Mouse (Mus musculus) heart, embryonic 15.5 days (tissue): ENCODE data around the gene Slmap. TPM values are rescaled to one million over a fixed set of nuclear protein-coding genes. Genes with fewer than 3 reads are reported as not detected.
"Not testable (repeated sequence)": the region's sequence is repeated elsewhere in the genome, so short reads cannot be mapped to it uniquely, and the experiment has no call there.

Experiments
- ATAC-seq: fragments of 200-750 bp; cut with Nextera tagmentation; replicated peaks from 2 replicates; pipeline ENCODE4 v1.8.0; 2017; ENCODE audit warnings: low read depth, moderate TSS enrichment; ENCODE audit not compliant: insufficient number of reproducible peaks, insufficient read depth, low FRiP score
- H3K27ac ChIP-seq: fragments of 300-500 bp; sonication (generic); 2 replicates; pipeline ENCODE4 v1.5.1; 2015; ENCODE audit warnings: mild to moderate bottlenecking, inconsistent platforms
- H3K27me3 ChIP-seq: fragments of 300-500 bp; sonication (generic); 2 replicates; pipeline ENCODE4 v1.6.1; 2015; ENCODE audit warnings: inconsistent platforms
- H3K36me3 ChIP-seq: fragments of 300-500 bp; sonication (generic); 2 replicates; pipeline ENCODE4 v1.6.1; 2015; ENCODE audit warnings: mild to moderate bottlenecking, inconsistent platforms
- H3K4me1 ChIP-seq: fragments of 300-500 bp; sonication (generic); replicated peaks from 2 replicates; pipeline ENCODE4 v1.6.1; 2015; ENCODE audit warnings: inconsistent platforms
- H3K4me2 ChIP-seq: fragments of 300-500 bp; sonication (generic); 2 replicates; pipeline ENCODE4 v1.6.1; 2015; ENCODE audit warnings: inconsistent platforms, mild to moderate bottlenecking, moderate library complexity
- H3K4me3 ChIP-seq: fragments of 300-500 bp; sonication (generic); 2 replicates; pipeline ENCODE4 v1.5.1; 2015; ENCODE audit warnings: mild to moderate bottlenecking, inconsistent platforms
- H3K9ac ChIP-seq: fragments of 300-500 bp; sonication (generic); 2 replicates; pipeline ENCODE4 v1.6.1; 2015; ENCODE audit warnings: mild to moderate bottlenecking, inconsistent platforms
- H3K9me3 ChIP-seq: fragments of 300-500 bp; sonication (generic); replicated peaks from 2 replicates; pipeline ENCODE4 v1.6.1; 2016; ENCODE audit warnings: inconsistent platforms
- WGBS: fragments of 180-500 bp; shearing (Covaris S2); methylation state at CpG from one replicate; pipeline ENCODE4 v1.1.7; 2015; ENCODE audit warnings: mixed read lengths; 5-methylcytosine and 5-hydroxymethylcytosine counted together
- polyA plus RNA-seq: library from polyadenylated mRNA; unstranded; fragments of >200 nt; fragmentation: Nextera tagmentation; extraction: Ambion mirVana; gene quantifications from 2 replicates; pipeline ENCODE4 v1.2.1, GENCODE M21; 2015

Gene Slmap
- polyA plus RNA-seq, 1 experiment from 2014 or later = 141 TPM

DNA sequence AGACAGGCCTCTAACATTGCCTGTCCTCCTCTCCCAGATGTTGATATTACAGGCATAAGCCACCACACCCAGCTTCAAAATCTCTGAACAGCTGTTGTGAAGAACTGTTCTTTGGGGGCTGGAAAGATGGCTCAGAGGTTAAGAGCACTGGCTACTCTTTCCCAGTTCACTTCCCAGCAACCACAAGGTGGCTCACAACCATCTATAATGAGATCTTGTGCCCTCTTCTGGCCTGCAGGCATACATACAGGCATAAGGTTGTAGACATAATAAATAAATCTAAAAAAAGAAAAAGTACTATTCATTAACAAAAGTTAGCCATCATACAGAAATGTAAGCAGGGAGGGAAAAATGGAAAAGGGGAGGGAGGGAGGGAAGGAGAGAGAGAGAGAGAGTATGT is 98.4 kb downstream of the Slmap start:
- H3K9ac ChIP-seq = no peak overlapping the region
- H3K27ac ChIP-seq = no peak overlapping the region
- no peak for ATAC-seq
- H3K9me3 ChIP-seq = no peaks in the 10 kb centered on the region
- H3K4me3 ChIP-seq = no peak overlapping the region
- H3K4me1 ChIP-seq = peaks cover 18% of the 10 kb centered on the region
- H3K36me3 ChIP-seq = peaks cover 23% of the 10 kb centered on the region
- no peaks in the 10 kb centered on the region for H3K27me3 ChIP-seq
- no peak overlapping the region for H3K4me2 ChIP-seq

DNA sequence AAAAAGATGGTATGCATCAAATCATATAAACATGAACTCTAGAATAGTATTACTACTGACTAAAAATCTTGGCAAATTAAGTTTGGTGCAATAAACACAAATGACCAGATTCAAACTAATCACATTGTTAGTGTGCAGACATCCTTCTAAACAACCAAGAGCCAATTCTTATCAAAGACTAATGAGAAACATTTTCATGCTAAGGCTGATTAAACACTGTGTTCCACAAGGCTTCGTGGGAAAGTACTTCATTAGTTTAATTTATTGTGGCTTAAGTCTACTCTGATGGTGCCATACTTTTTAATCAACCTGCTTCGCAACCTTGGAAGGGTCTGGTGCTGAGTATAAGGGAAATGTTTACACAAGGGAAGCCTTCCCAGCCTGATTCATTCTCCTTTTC is 102.4 kb downstream of the Slmap start:
- Histone ChIP-seq H3K9me3 (no peaks in the 10 kb centered on the region), H3K4me1 (peaks cover 2% of the 10 kb centered on the region; the same call in 1 of the 2 replicates), H3K4me3 (no peak overlapping the region), H3K9ac (no peak overlapping the region), H3K36me3 (peaks cover 36% of the 10 kb centered on the region), H3K27me3 (no peaks in the 10 kb centered on the region), H3K27ac (no peak overlapping the region), H3K4me2 (no peak overlapping the region)
- ATAC-seq = no peak
- 77% methylated on average over 2 of the region's 2 CpGs for WGBS

DNA sequence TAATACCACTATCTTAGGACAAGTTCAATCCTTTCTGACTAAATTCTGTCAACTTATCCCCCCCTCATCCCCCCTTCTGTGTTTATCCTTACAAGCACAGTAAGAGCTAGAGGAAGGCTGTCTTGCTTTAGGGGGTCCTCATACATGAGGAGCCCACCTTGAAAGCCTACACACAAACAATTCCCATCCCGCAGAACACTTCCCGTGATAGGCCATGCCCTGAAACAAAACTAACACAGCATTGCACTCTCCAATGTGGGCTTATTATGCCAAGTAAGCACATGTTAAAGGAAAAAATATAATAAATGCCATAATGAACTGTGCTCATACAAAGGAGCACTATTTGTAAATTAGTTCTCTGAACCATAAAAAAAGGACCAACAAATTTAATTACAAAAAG is 102.8 kb downstream of the Slmap start:
- Histone ChIP-seq H3K4me2 (no peak overlapping the region), H3K4me1 (no peaks in the 10 kb centered on the region), H3K9ac (no peak overlapping the region), H3K27me3 (no peaks in the 10 kb centered on the region), H3K9me3 (no peaks in the 10 kb centered on the region), H3K4me3 (no peak overlapping the region), H3K27ac (no peak overlapping the region), H3K36me3 (peaks cover 36% of the 10 kb centered on the region)
- WGBS = 88% methylated on average over 2 of the region's 2 CpGs
- no peak for ATAC-seq

- Histone ChIP-seq H3K27ac (no peak overlapping the region), H3K36me3 (peaks cover 85% of the 10 kb centered on the region), H3K4me3 (no peak overlapping the region), H3K9me3 (no peaks in the 10 kb centered on the region), H3K4me2 (no peak overlapping the region), H3K9ac (no peak overlapping the region), H3K27me3 (no peaks in the 10 kb centered on the region), H3K4me1 (no peaks in the 10 kb centered on the region)
- WGBS = 49% methylated on average over 2 of the region's 2 CpGs
- ATAC-seq = no peak
Observed at GRCm38 (mm10) chr14:26420231-26420630, 114.5 kb downstream of the Slmap start.

GRCm38 (mm10) chr14:26417956-26418355 is 116.8 kb downstream of the Slmap start:
- no peak overlapping the region for H3K27ac ChIP-seq
- H3K36me3 ChIP-seq = peaks cover 78% of the 10 kb centered on the region
- ATAC-seq = no peak
- 73% methylated on average over 5 of the region's 5 CpGs for WGBS
- no peaks in the 10 kb centered on the region for H3K4me1 ChIP-seq
- no peak overlapping the region for H3K4me3 ChIP-seq
- no peak overlapping the region for H3K9ac ChIP-seq
- no peaks in the 10 kb centered on the region for H3K9me3 ChIP-seq
- no peak overlapping the region for H3K4me2 ChIP-seq
- H3K27me3 ChIP-seq = no peaks in the 10 kb centered on the region

DNA sequence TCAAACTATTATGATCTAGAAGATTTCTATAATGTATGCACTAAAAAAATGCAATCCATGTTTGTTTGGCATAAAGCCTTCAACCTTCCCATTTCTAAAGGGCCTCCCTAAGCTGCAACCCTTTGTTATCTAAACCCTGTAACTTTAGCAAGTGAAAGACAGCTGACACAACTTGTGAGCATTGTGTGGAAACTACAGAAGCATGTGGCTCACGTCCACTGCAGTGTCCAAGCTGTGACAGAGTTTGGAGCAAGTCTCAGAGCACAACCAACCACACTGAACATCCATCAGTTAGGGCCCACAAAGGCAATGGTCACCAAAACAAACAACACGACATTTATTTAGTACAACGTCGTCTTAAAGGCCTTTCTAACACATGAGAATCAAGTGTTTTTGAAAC is 117.6 kb downstream of the Slmap start:
- Histone ChIP-seq H3K9me3 (no peaks in the 10 kb centered on the region), H3K9ac (no peak overlapping the region), H3K36me3 (peaks cover 76% of the 10 kb centered on the region), H3K4me1 (no peaks in the 10 kb centered on the region), H3K4me3 (no peak overlapping the region), H3K27me3 (no peaks in the 10 kb centered on the region), H3K27ac (no peak overlapping the region), H3K4me2 (no peak overlapping the region)
- 70% methylated on average over 4 of the region's 4 CpGs for WGBS
- ATAC-seq = no peak

DNA sequence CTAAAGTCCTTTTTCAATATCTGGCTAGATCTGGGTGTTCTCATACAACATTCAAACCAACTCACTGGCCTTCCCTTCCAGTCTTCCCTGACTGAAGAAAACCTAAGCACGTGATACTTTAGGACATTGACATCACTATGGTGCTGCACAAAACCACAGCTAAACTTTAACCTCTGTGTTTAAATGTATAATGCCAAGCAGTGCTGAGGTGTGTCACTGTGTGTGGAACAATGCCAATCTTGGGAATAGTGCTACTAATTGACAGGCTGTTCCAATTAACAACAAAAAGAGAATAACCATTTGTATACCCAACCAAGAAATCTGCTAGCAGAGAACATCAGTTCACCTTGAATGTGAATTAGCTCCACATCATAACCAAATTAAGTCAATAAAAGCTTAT is 121.2 kb downstream of the Slmap start:
- Histone ChIP-seq H3K36me3 (peaks cover 59% of the 10 kb centered on the region), H3K27me3 (no peaks in the 10 kb centered on the region), H3K9ac (no peak overlapping the region), H3K9me3 (no peaks in the 10 kb centered on the region), H3K4me1 (no peaks in the 10 kb centered on the region), H3K4me2 (no peak overlapping the region), H3K4me3 (no peak overlapping the region), H3K27ac (no peak overlapping the region)
- no peak for ATAC-seq
- 94% methylated on average over 1 of the region's 1 CpGs for WGBS

DNA sequence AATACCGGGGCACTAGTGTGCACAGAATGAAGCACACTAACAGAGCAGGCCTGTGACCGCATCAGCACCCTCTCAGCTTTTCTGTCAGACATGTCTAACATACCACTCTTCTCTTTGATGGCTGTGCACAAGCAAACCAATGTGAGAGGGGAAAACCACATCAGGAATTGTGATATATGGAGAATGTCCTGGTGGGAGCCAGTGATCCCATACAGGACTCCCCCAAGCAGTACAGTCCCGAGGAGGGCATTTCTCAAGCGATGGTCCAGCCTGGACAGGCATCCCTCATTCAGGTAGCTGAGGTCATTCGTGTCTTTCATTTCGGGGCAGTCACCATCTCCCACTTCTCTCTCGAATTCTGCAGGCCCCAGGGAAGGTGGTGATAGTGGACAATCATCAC is 128.0 kb downstream of the Slmap start:
- no peaks in the 10 kb centered on the region for H3K9me3 ChIP-seq
- no peak overlapping the region for H3K9ac ChIP-seq
- no peaks in the 10 kb centered on the region for H3K27me3 ChIP-seq
- H3K36me3 ChIP-seq = peaks cover 8% of the 10 kb centered on the region
- 92% methylated on average over 7 of the region's 7 CpGs for WGBS
- H3K4me2 ChIP-seq = no peak overlapping the region
- no peak overlapping the region for H3K4me3 ChIP-seq
- H3K27ac ChIP-seq = no peak overlapping the region
- no peaks in the 10 kb centered on the region for H3K4me1 ChIP-seq
- no peak for ATAC-seq

GRCm38 (mm10) chr14:26398508-26399160 is 136.1 kb downstream of the Slmap start:
- H3K4me3 ChIP-seq = no peak overlapping the region
- H3K27ac ChIP-seq = no peak overlapping the region
- WGBS = 92% methylated on average over 7 of the region's 7 CpGs
- H3K9ac ChIP-seq = no peak overlapping the region
- no peak overlapping the region for H3K4me2 ChIP-seq
- H3K36me3 ChIP-seq = peaks cover 13% of the 10 kb centered on the region; the same call in 1 of the 2 replicates
- no peaks in the 10 kb centered on the region for H3K4me1 ChIP-seq
- H3K27me3 ChIP-seq = no peaks in the 10 kb centered on the region
- H3K9me3 ChIP-seq = no peaks in the 10 kb centered on the region
- ATAC-seq = no peak

- no peak for ATAC-seq
- WGBS = 92% methylated on average over 13 of the region's 13 CpGs
- no peaks in the 10 kb centered on the region for H3K4me1 ChIP-seq
- no peaks in the 10 kb centered on the region for H3K9me3 ChIP-seq
- H3K27ac ChIP-seq = no peak overlapping the region
- H3K36me3 ChIP-seq = peaks cover 5% of the 10 kb centered on the region; the same call in 1 of the 2 replicates
- no peak overlapping the region for H3K4me2 ChIP-seq
- H3K4me3 ChIP-seq = no peak overlapping the region
- no peak overlapping the region for H3K9ac ChIP-seq
- H3K27me3 ChIP-seq = no peaks in the 10 kb centered on the region
Observed at GRCm38 (mm10) chr14:26391866-26392265, 142.9 kb downstream of the Slmap start.

- ATAC-seq, H3K4me3 ChIP-seq, H3K27ac ChIP-seq, H3K27me3 ChIP-seq, H3K36me3 ChIP-seq, H3K9me3 ChIP-seq, H3K4me1 ChIP-seq, H3K4me2 ChIP-seq, H3K9ac ChIP-seq: not testable (repeated sequence)
- WGBS = 80% methylated on average over 2 of the region's 2 CpGs
Observed at GRCm38 (mm10) chr14:26388961-26389360, 145.8 kb downstream of the Slmap start.

DNA sequence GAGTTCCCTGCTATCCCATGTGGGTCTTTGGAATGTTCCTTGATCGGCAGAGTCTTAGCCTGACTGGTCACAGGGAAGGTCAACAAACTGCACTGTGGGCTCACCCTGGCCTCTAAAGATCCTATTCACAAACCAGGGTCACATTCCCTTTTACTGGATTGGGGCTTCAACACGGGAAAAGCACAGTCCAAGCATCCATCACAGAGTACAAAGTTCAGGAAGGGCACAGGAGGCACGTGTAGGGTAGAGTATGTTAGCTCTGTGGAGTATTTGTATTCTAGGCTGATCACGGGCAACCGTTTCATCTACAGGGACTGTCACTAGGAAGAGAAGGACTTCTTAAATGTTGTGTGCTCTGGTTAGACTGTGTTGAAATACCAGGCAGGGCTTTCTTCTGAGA is 147.7 kb downstream of the Slmap start:
- not testable (repeated sequence) for H3K27ac ChIP-seq, H3K36me3 ChIP-seq, H3K27me3 ChIP-seq, H3K9me3 ChIP-seq, H3K4me1 ChIP-seq, H3K9ac ChIP-seq, ATAC-seq, H3K4me3 ChIP-seq, H3K4me2 ChIP-seq
- 65% methylated on average over 5 of the region's 5 CpGs for WGBS
